Mouse (Mus musculus): ENCODE data around the gene Wbp2.
"Not testable (repeated sequence)": the region's sequence is repeated elsewhere in the genome, so short reads cannot be mapped to it uniquely, and the experiment has no call there.

The Wbp2 gene

GRCm38 (mm10) chr11:116109441-116110081 is 22.8 kb upstream of the Wbp2 start:
- in situ Hi-C loops (cut with MboI): no loop called here

GRCm38 (mm10) chr11:116108464-116109137 is 21.8 kb upstream of the Wbp2 start:
- in situ Hi-C loops (cut with MboI): no loop called here

- in situ Hi-C loops (cut with MboI): no loop called here
These were observed 21.0 kb upstream of the Wbp2 start for GRCm38 (mm10) chr11:116107777-116108285.

GRCm38 (mm10) chr11:116106963-116107776 is 20.4 kb upstream of the Wbp2 start:
- in situ Hi-C loops (cut with MboI): no loop called here

GRCm38 (mm10) chr11:116106154-116106962 is 19.6 kb upstream of the Wbp2 start:
- in situ Hi-C loops (cut with MboI): no loop called here

- in situ Hi-C loops (cut with MboI): no loop called here
These were observed 18.3 kb upstream of the Wbp2 start for GRCm38 (mm10) chr11:116105065-116105464.

GRCm38 (mm10) chr11:116104006-116104646 is 17.3 kb upstream of the Wbp2 start:
- in situ Hi-C loops (cut with MboI): no loop called here

- in situ Hi-C loops (cut with MboI): no loop called here
These were observed 16.8 kb upstream of the Wbp2 start for GRCm38 (mm10) chr11:116103572-116103971.

- in situ Hi-C loops (cut with MboI): no loop called here
These were observed 15.7 kb upstream of the Wbp2 start for GRCm38 (mm10) chr11:116102472-116102871.

GRCm38 (mm10) chr11:116101931-116102381 is 15.2 kb upstream of the Wbp2 start:
- in situ Hi-C loops (cut with MboI): no loop called here

GRCm38 (mm10) chr11:116100839-116101238 is 14.0 kb upstream of the Wbp2 start:
- in situ Hi-C loops (cut with MboI): no loop called here

GRCm38 (mm10) chr11:116100385-116100784 is 13.6 kb upstream of the Wbp2 start:
- in situ Hi-C loops (cut with MboI): no loop called here

- in situ Hi-C loops (cut with MboI): no loop called here
These were observed 12.7 kb upstream of the Wbp2 start for GRCm38 (mm10) chr11:116099462-116099861.

GRCm38 (mm10) chr11:116098711-116099460 is 12.1 kb upstream of the Wbp2 start:
- in situ Hi-C loops (cut with MboI): no loop called here

GRCm38 (mm10) chr11:116096213-116097108 is 9.7 kb upstream of the Wbp2 start:
- in situ Hi-C loops (cut with MboI): no loop called here

GRCm38 (mm10) chr11:116095573-116095972 is 8.8 kb upstream of the Wbp2 start:
- in situ Hi-C loops (cut with MboI): no loop called here

- in situ Hi-C loops (cut with MboI): no loop called here
These were observed 7.2 kb upstream of the Wbp2 start for GRCm38 (mm10) chr11:116093771-116094565.

- in situ Hi-C loops (cut with MboI): not testable (repeated sequence)
These were observed 6.2 kb upstream of the Wbp2 start for GRCm38 (mm10) chr11:116092959-116093358.
